Mouse (Mus musculus) retina, postnatal 7 days (tissue): ENCODE results near the gene Fbxl8.
"Not testable (repeated sequence)": the region's sequence is repeated elsewhere in the genome, so short reads cannot be mapped to it uniquely, and the experiment has no call there.

Source experiments
- DNase-seq: peaks from one replicate; pipeline ENCODE4 v3.0.0-alpha.2; 2012; ENCODE audit warnings: low read depth, low spot score

The Fbxl8 gene

GRCm38 (mm10) chr8:105281821-105282220 is 17.4 kb downstream of the Fbxl8 start:
- DNase-seq: no peak

GRCm38 (mm10) chr8:105282239-105282638 is 17.8 kb downstream of the Fbxl8 start:
- no peak for DNase-seq

- DNase-seq: no peak
These were observed 18.6 kb downstream of the Fbxl8 start for GRCm38 (mm10) chr8:105283074-105283473.

- no peak for DNase-seq
These were observed 21.1 kb downstream of the Fbxl8 start for GRCm38 (mm10) chr8:105285514-105285913.

GRCm38 (mm10) chr8:105286907-105287306 is 22.5 kb downstream of the Fbxl8 start:
- DNase-seq: no peak

GRCm38 (mm10) chr8:105288231-105288630 is 23.8 kb downstream of the Fbxl8 start:
- DNase-seq: no peak

- DNase-seq: peak; percentile 94
These were observed 24.7 kb downstream of the Fbxl8 start for GRCm38 (mm10) chr8:105288958-105289732.

GRCm38 (mm10) chr8:105289805-105290460 is 25.5 kb downstream of the Fbxl8 start, which contains the start of gene 4931428F04Rik:
Gene 4931428F04Rik (minus strand): TSS chr8:105289864.
- no peak for DNase-seq

- DNase-seq: peak; percentile 80
These were observed 26.3 kb downstream of the Fbxl8 start for GRCm38 (mm10) chr8:105290554-105291314.

GRCm38 (mm10) chr8:105291364-105291763 is 26.9 kb downstream of the Fbxl8 start:
- DNase-seq: not testable (repeated sequence)

- DNase-seq: not testable (repeated sequence)
These were observed 27.4 kb downstream of the Fbxl8 start for GRCm38 (mm10) chr8:105291802-105292201.

- DNase-seq: no peak
These were observed 28.0 kb downstream of the Fbxl8 start for GRCm38 (mm10) chr8:105292471-105292870.

GRCm38 (mm10) chr8:105293405-105293804 is 29.0 kb downstream of the Fbxl8 start:
- no peak for DNase-seq

GRCm38 (mm10) chr8:105294776-105295175 is 30.3 kb downstream of the Fbxl8 start:
- DNase-seq: no peak

GRCm38 (mm10) chr8:105295256-105295655 is 30.8 kb downstream of the Fbxl8 start:
- no peak for DNase-seq

- no peak for DNase-seq
These were observed 31.6 kb downstream of the Fbxl8 start, which contains the start of gene Exoc3l for GRCm38 (mm10) chr8:105295895-105296573. Gene Exoc3l (minus strand): TSS chr8:105296101.

GRCm38 (mm10) chr8:105297511-105298192 is 33.2 kb downstream of the Fbxl8 start, which contains the start of gene E2f4:
Gene E2f4 (plus strand): TSS chr8:105297663.
- peak; percentile 80 for DNase-seq

- DNase-seq: no peak
These were observed 34.2 kb downstream of the Fbxl8 start for GRCm38 (mm10) chr8:105298351-105299252.

GRCm38 (mm10) chr8:105299962-105300361 is 35.5 kb downstream of the Fbxl8 start:
- DNase-seq: no peak

GRCm38 (mm10) chr8:105303396-105303795 is 38.9 kb downstream of the Fbxl8 start:
- no peak for DNase-seq
